Mouse (Mus musculus) embryonic facial prominence, embryonic 15.5 days (tissue): ENCODE results near the gene Txlna. TPM values are rescaled to one million over a fixed set of nuclear protein-coding genes. Genes with fewer than 3 reads are reported as not detected.
A peak's percentile ranks its signal among the peaks of the same experiment; 100 is the strongest.

ENCODE experiments used
- ATAC-seq: fragments of 200-750 bp; cut with Nextera tagmentation; 2 replicates; pipeline ENCODE4 v1.8.0; 2017; ENCODE audit warnings: low read depth, moderate TSS enrichment; ENCODE audit not compliant: insufficient number of reproducible peaks, low FRiP score, low TSS enrichment
- H3K27ac ChIP-seq: fragments of 300-500 bp; sonication (generic); replicated peaks from 2 replicates; pipeline ENCODE4 v1.5.1; 2015; ENCODE audit warnings: mild to moderate bottlenecking, inconsistent platforms
- H3K27me3 ChIP-seq: fragments of 300-500 bp; sonication (generic); 2 replicates; pipeline ENCODE4 v1.6.1; 2015; ENCODE audit warnings: inconsistent platforms
- H3K36me3 ChIP-seq: fragments of 300-500 bp; sonication (generic); 2 replicates; pipeline ENCODE4 v1.6.1; 2015; ENCODE audit warnings: mild to moderate bottlenecking, inconsistent platforms
- H3K4me1 ChIP-seq: fragments of 300-500 bp; sonication (generic); 2 replicates; pipeline ENCODE4 v1.6.1; 2015; ENCODE audit warnings: inconsistent platforms
- H3K4me2 ChIP-seq: fragments of 300-500 bp; sonication (generic); replicated peaks from 2 replicates; pipeline ENCODE4 v1.6.1; 2015; ENCODE audit warnings: mild to moderate bottlenecking, inconsistent platforms
- H3K4me3 ChIP-seq: fragments of 300-500 bp; sonication (generic); replicated peaks from 2 replicates; pipeline ENCODE4 v1.5.1; 2015; ENCODE audit warnings: mild to moderate bottlenecking, inconsistent platforms
- H3K9ac ChIP-seq: fragments of 300-500 bp; sonication (generic); 2 replicates; pipeline ENCODE4 v1.6.1; 2015; ENCODE audit warnings: inconsistent platforms
- H3K9me3 ChIP-seq: fragments of 300-500 bp; sonication (generic); replicated peaks from 2 replicates; pipeline ENCODE4 v1.6.1; 2016; ENCODE audit warnings: inconsistent platforms
- WGBS: fragments of 180-500 bp; shearing (Covaris S2); methylation state at CpG from one replicate; pipeline ENCODE4 v1.1.7; 2015; 5-methylcytosine and 5-hydroxymethylcytosine counted together
- microRNA-seq: library from miRNA; unstranded; fragments of <30 nt; microRNA quantifications from one replicate; pipeline ENCODE4, GENCODE M21; 2016; ENCODE audit warnings: borderline number of aligned reads
- polyA plus RNA-seq: library from polyadenylated mRNA; unstranded; fragments of >200 nt; fragmentation: Nextera tagmentation; extraction: Ambion mirVana; gene quantifications from 2 replicates; pipeline ENCODE4 v1.2.1, GENCODE M21; 2015

The Txlna gene
- polyA plus RNA-seq, 1 experiment from 2014 or later: 88.0 TPM

- H3K9me3 ChIP-seq: no peaks in the 10 kb centered on the region
- H3K27ac ChIP-seq: peak overlapping the region; percentile 58; the same call in 1 of the 2 replicates
- ATAC-seq: peak; percentile 64
- peak overlapping the region; percentile 50 for H3K4me3 ChIP-seq
- H3K9ac ChIP-seq: peak overlapping the region; percentile 33
- under 1% methylated on average over 36 of the region's 36 CpGs for WGBS
- H3K4me1 ChIP-seq: peaks cover 8% of the 10 kb centered on the region; the same call in 1 of the 2 replicates
- H3K4me2 ChIP-seq: peak overlapping the region; percentile 72
- H3K36me3 ChIP-seq: no peaks in the 10 kb centered on the region
- H3K27me3 ChIP-seq: no peaks in the 10 kb centered on the region
Measured at GRCm38 (mm10) chr4:129584884-129585608, 55.8 kb downstream of the Txlna start.

GRCm38 (mm10) chr4:129584370-129584769 lies 56.5 kb downstream of the Txlna start:
- Histone ChIP-seq H3K4me2 (peak overlapping the region; percentile 72), H3K27me3 (no peaks in the 10 kb centered on the region), H3K27ac (peak overlapping the region; percentile 58; the same call in 1 of the 2 replicates), H3K4me3 (peak overlapping the region; percentile 50), H3K36me3 (no peaks in the 10 kb centered on the region), H3K9me3 (no peaks in the 10 kb centered on the region), H3K9ac (no peak overlapping the region), H3K4me1 (peaks cover 8% of the 10 kb centered on the region; the same call in 1 of the 2 replicates)
- WGBS: 71% methylated on average over 1 of the region's 1 CpGs
- no peak for ATAC-seq

GRCm38 (mm10) chr4:129582251-129582650 lies 58.6 kb downstream of the Txlna start:
- peaks cover 8% of the 10 kb centered on the region; the same call in 1 of the 2 replicates for H3K4me1 ChIP-seq
- H3K27me3 ChIP-seq: no peaks in the 10 kb centered on the region
- H3K36me3 ChIP-seq: no peaks in the 10 kb centered on the region
- ATAC-seq: no peak
- no peak overlapping the region for H3K4me3 ChIP-seq
- no peaks in the 10 kb centered on the region for H3K9me3 ChIP-seq
- WGBS: 73% methylated on average over 1 of the region's 1 CpGs
- H3K9ac ChIP-seq: no peak overlapping the region
- H3K4me2 ChIP-seq: no peak overlapping the region
- no peak overlapping the region for H3K27ac ChIP-seq

GRCm38 (mm10) chr4:129580347-129580746 lies 60.5 kb downstream of the Txlna start:
- H3K4me1 ChIP-seq: peaks cover 8% of the 10 kb centered on the region; the same call in 1 of the 2 replicates
- no peaks in the 10 kb centered on the region for H3K27me3 ChIP-seq
- no peaks in the 10 kb centered on the region for H3K36me3 ChIP-seq
- ATAC-seq: no peak
- 54% methylated on average over 7 of the region's 7 CpGs for WGBS
- no peak overlapping the region for H3K9ac ChIP-seq
- H3K9me3 ChIP-seq: no peaks in the 10 kb centered on the region
- H3K4me2 ChIP-seq: no peak overlapping the region
- H3K4me3 ChIP-seq: no peak overlapping the region
- H3K27ac ChIP-seq: no peak overlapping the region

GRCm38 (mm10) chr4:129578466-129578865 lies 62.4 kb downstream of the Txlna start, which contains the start of gene Fam167b:
Fam167b (minus strand) TSS chr4:129578549.
- no peak for ATAC-seq
- Histone ChIP-seq H3K36me3 (no peaks in the 10 kb centered on the region), H3K9ac (no peak within 1 kb of the TSS), H3K27me3 (no peaks in the 10 kb centered on the region), H3K9me3 (no peaks in the 10 kb centered on the region), H3K4me3 (no peak within 1 kb of the TSS), H3K4me1 (no peaks in the 10 kb centered on the region), H3K27ac (0 out of 2 replicates have a peak within 1 kb of the TSS, but pooled peaks have one; percentile 22), H3K4me2 (peak within 1 kb of the TSS; percentile 6; the same call in 1 of the 2 replicates)
- 86% methylated on average over 5 of the region's 5 CpGs for whole genome bisulfite sequencing

GRCm38 (mm10) chr4:129577688-129578087 lies 63.2 kb downstream of the Txlna start:
- ATAC-seq: no peak
- Histone ChIP-seq H3K9ac (no peak overlapping the region), H3K27ac (no peak overlapping the region), H3K9me3 (no peaks in the 10 kb centered on the region), H3K27me3 (no peaks in the 10 kb centered on the region), H3K4me3 (no peak overlapping the region), H3K4me1 (no peaks in the 10 kb centered on the region), H3K4me2 (no peak overlapping the region), H3K36me3 (no peaks in the 10 kb centered on the region)
- 79% methylated on average over 7 of the region's 7 CpGs for WGBS

GRCm38 (mm10) chr4:129576863-129577491 lies 63.9 kb downstream of the Txlna start:
- peak overlapping the region; percentile 6; the same call in 1 of the 2 replicates for H3K4me2 ChIP-seq
- H3K4me3 ChIP-seq: no peak overlapping the region
- ATAC-seq: no peak
- H3K9ac ChIP-seq: no peak overlapping the region
- no peaks in the 10 kb centered on the region for H3K36me3 ChIP-seq
- H3K27ac ChIP-seq: no peak overlapping the region
- WGBS: 28% methylated on average over 21 of the region's 21 CpGs
- no peaks in the 10 kb centered on the region for H3K9me3 ChIP-seq
- H3K4me1 ChIP-seq: no peaks in the 10 kb centered on the region
- H3K27me3 ChIP-seq: no peaks in the 10 kb centered on the region

Small RNAs within 50 kb of the gene (microRNA-seq; reads per million reads assigned to microRNA genes)
- 0.52 reads per million for gene Mir7016

Other genes starting within 250 kb of the Txlna start
- gene Zbtb8b, start 200.2 kb downstream of the Txlna start, polyA plus RNA-seq: 1.2 and 1.3 TPM in 2 replicates
- gene Bsdc1, start 179.5 kb downstream of the Txlna start, polyA plus RNA-seq: 31.2 and 32.4 TPM in 2 replicates
- gene Tssk3, start 150.0 kb downstream of the Txlna start, polyA plus RNA-seq: not detected in 2 replicates
- gene Fam229a, start 149.9 kb downstream of the Txlna start, polyA plus RNA-seq: not detected in 2 replicates
- gene Marcksl1, start 127.5 kb downstream of the Txlna start, polyA plus RNA-seq: 610 and 641 TPM in 2 replicates
- gene Hdac1, start 98.4 kb downstream of the Txlna start, polyA plus RNA-seq: 200 and 207 TPM in 2 replicates
- gene Lck, start 67.4 kb downstream of the Txlna start, polyA plus RNA-seq: 5.5 and 6.8 TPM in 2 replicates
- 6.7 and 7.5 TPM in 2 replicates for gene Fam167b, start 62.5 kb downstream of the Txlna start, polyA plus RNA-seq
- gene Eif3i, start 40.4 kb downstream of the Txlna start, polyA plus RNA-seq: 270 and 284 TPM in 2 replicates
- 197 and 210 TPM in 2 replicates for gene Tmem234, start 40.4 kb downstream of the Txlna start, polyA plus RNA-seq
- 3.4 and 3.7 TPM in 2 replicates for gene Dcdc2b, start 26.8 kb downstream of the Txlna start, polyA plus RNA-seq
- gene Iqcc, start 22.0 kb downstream of the Txlna start, polyA plus RNA-seq: 31.8 and 34.1 TPM in 2 replicates
- 63.3 and 66.7 TPM in 2 replicates for gene Ccdc28b, start 17.1 kb downstream of the Txlna start, polyA plus RNA-seq
- 15.3 and 16.3 TPM in 2 replicates for gene Kpna6, start 31.7 kb upstream of the Txlna start, polyA plus RNA-seq
- 13.5 and 15.0 TPM in 2 replicates for gene Tmem39b, start 55.8 kb upstream of the Txlna start, polyA plus RNA-seq
- gene Khdrbs1, start 101.2 kb upstream of the Txlna start, polyA plus RNA-seq: 98.8 and 99.1 TPM in 2 replicates
- 316 and 324 TPM in 2 replicates for gene Ptp4a2, start 170.2 kb upstream of the Txlna start, polyA plus RNA-seq